Mouse (Mus musculus) liver, adult 2 months (tissue): ENCODE measurements around the gene Gm20388.

ENCODE experiments used
- CTCF ChIP-seq: fragments of 200-500 bp; IDR thresholded peaks from 2 replicates; pipeline ENCODE4 v1.5.1; 2011; ENCODE audit warnings: low read depth, low read length, control low read depth
- POLR2A ChIP-seq: fragments of 200-500 bp; IDR thresholded peaks from 2 replicates; pipeline ENCODE4 v1.6.1; 2011; ENCODE audit warnings: low read length, control low read depth; ENCODE audit not compliant: insufficient read depth; ENCODE audit errors: extremely low read depth

- TF ChIP-seq CTCF, result no peak
- TF ChIP-seq POLR2A, result no peak
These were observed 2353.6 kb downstream of the Gm20388 start for GRCm38 (mm10) chr8:122264243-122264642.
